Mouse (Mus musculus) stomach, postnatal 0 days (tissue): ENCODE results near the gene Myl10.

Experiments used
- CTCF ChIP-seq: IDR thresholded peaks from 2 replicates; pipeline ENCODE4 v1.5.1; 2016; ENCODE audit warnings: antibody characterized with exemption, low read depth, mild to moderate bottlenecking, moderate library complexity
- EP300 ChIP-seq: optimal IDR thresholded peaks from 2 replicates; pipeline ENCODE3; 2016; ENCODE audit warnings: antibody characterized with exemption

DNA sequence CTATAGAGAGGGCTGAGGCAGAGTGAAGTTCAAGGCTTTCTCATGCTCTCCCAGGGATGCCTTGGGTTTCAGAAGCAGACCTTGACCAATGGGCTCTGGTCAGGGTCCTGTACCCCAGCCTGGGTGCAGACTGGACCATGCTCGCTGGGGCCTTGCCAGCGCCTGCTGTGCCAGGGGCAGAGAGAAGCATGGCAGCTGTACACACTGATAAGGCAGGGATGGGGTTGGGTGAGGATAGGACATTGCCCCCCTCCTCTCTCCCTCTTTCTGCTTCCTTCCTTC, 24.6 kb downstream of the Myl10 start:
- no peak for TF ChIP-seq CTCF
- no peak for TF ChIP-seq EP300
